Mouse (Mus musculus) liver, embryonic 14.5 days (tissue): Measurements from ENCODE around the gene 0610040J01Rik.

Source experiments
- CTCF ChIP-seq: IDR thresholded peaks from 2 replicates; pipeline ENCODE4 v1.5.1; 2016; ENCODE audit warnings: antibody characterized with exemption, low read depth, control low read depth
- EP300 ChIP-seq: IDR thresholded peaks from 2 replicates; pipeline ENCODE4 v1.6.1; 2016; ENCODE audit warnings: antibody characterized with exemption, low read depth

DNA sequence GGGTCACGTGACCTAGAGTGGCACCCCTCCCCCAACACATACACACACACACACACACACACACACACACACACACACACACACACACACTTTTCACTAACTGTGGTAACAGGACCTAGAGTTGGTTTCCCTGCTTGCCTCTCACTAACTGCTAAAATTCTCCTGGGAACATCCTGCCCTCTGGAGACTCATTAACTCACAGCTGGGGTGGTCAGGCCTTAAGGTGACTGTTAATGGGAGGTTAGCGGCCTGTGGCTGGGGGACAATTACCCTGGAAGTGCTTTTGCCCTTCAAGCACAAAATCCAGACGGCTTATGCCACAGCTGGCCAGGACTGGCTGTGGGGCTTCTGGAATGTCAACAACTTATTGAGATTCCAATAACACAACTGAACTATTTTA is 55.3 kb downstream of the 0610040J01Rik start:
- no peak for TF ChIP-seq CTCF
- TF ChIP-seq EP300: no peak
